Mouse (Mus musculus): ENCODE data around the gene Kantr. TPM values are rescaled to one million over a fixed set of nuclear protein-coding genes. Genes with fewer than 3 reads are reported as not detected.
"Not testable (repeated sequence)": the region's sequence is repeated elsewhere in the genome, so short reads cannot be mapped to it uniquely, and the experiment has no call there.

The Kantr gene
- total RNA-seq (2017) = 2.1 and 4.8 TPM in 2 replicates

- ATAC-seq (ENCODE audit: extremely low read depth, insufficient number of reproducible peaks, low FRiP score, poor library complexity, severe bottlenecking) = peak; percentile 99
These were observed at the start of gene Kantr for GRCm38 (mm10) chrX:152326996-152327688. TSS of gene Kantr (minus strand) at chrX:152327495.

GRCm38 (mm10) chrX:152368397-152369273 lies 41.3 kb upstream of the Kantr start, which contains the start of gene Gpr173:
TSS of gene Gpr173 (minus strand) at chrX:152368704.
- ATAC-seq (ENCODE audit: extremely low read depth, insufficient number of reproducible peaks, low FRiP score, poor library complexity, severe bottlenecking) = no peak

GRCm38 (mm10) chrX:152368054-152368396 lies 40.7 kb upstream of the Kantr start:
- no peak for ATAC-seq (ENCODE audit: extremely low read depth, insufficient number of reproducible peaks, low FRiP score, poor library complexity, severe bottlenecking)

GRCm38 (mm10) chrX:152366418-152366817 lies 39.1 kb upstream of the Kantr start:
- no peak for ATAC-seq (ENCODE audit: extremely low read depth, insufficient number of reproducible peaks, low FRiP score, poor library complexity, severe bottlenecking)

GRCm38 (mm10) chrX:152352553-152353153 lies 25.4 kb upstream of the Kantr start:
- ATAC-seq (ENCODE audit: extremely low read depth, insufficient number of reproducible peaks, low FRiP score, poor library complexity, severe bottlenecking) = peak; percentile 82; the same call in 1 of the 2 replicates

- ATAC-seq (ENCODE audit: extremely low read depth, insufficient number of reproducible peaks, low FRiP score, poor library complexity, severe bottlenecking) = no peak
These were observed 19.7 kb upstream of the Kantr start for GRCm38 (mm10) chrX:152347041-152347440.

- ATAC-seq (ENCODE audit: extremely low read depth, insufficient number of reproducible peaks, low FRiP score, poor library complexity, severe bottlenecking) = no peak
These were observed 19.3 kb upstream of the Kantr start for GRCm38 (mm10) chrX:152346587-152346986.

- no peak for ATAC-seq (ENCODE audit: extremely low read depth, insufficient number of reproducible peaks, low FRiP score, poor library complexity, severe bottlenecking)
These were observed 15.6 kb upstream of the Kantr start for GRCm38 (mm10) chrX:152342903-152343302.

GRCm38 (mm10) chrX:152342358-152342901 lies 15.1 kb upstream of the Kantr start, which contains the start of gene Tspyl2:
TSS of gene Tspyl2 (minus strand) at chrX:152342425.
- peak; percentile 94 for ATAC-seq (ENCODE audit: extremely low read depth, insufficient number of reproducible peaks, low FRiP score, poor library complexity, severe bottlenecking)

GRCm38 (mm10) chrX:152341496-152341895 lies 14.2 kb upstream of the Kantr start:
- ATAC-seq (ENCODE audit: extremely low read depth, insufficient number of reproducible peaks, low FRiP score, poor library complexity, severe bottlenecking) = no peak

- peak; percentile 90 for ATAC-seq (ENCODE audit: extremely low read depth, insufficient number of reproducible peaks, low FRiP score, poor library complexity, severe bottlenecking)
These were observed 9.4 kb upstream of the Kantr start for GRCm38 (mm10) chrX:152336546-152337332.

- ATAC-seq (ENCODE audit: extremely low read depth, insufficient number of reproducible peaks, low FRiP score, poor library complexity, severe bottlenecking) = not testable (repeated sequence)
These were observed 8.8 kb upstream of the Kantr start for GRCm38 (mm10) chrX:152336123-152336522.

GRCm38 (mm10) chrX:152329400-152329799 lies 2.1 kb upstream of the Kantr start:
- ATAC-seq (ENCODE audit: extremely low read depth, insufficient number of reproducible peaks, low FRiP score, poor library complexity, severe bottlenecking) = not testable (repeated sequence)

- ATAC-seq (ENCODE audit: extremely low read depth, insufficient number of reproducible peaks, low FRiP score, poor library complexity, severe bottlenecking) = no peak
These were observed 376 bp upstream of the Kantr start for GRCm38 (mm10) chrX:152327689-152328052.

GRCm38 (mm10) chrX:152323584-152323983 lies 3.7 kb downstream of the Kantr start:
- no peak for ATAC-seq (ENCODE audit: extremely low read depth, insufficient number of reproducible peaks, low FRiP score, poor library complexity, severe bottlenecking)

GRCm38 (mm10) chrX:152322776-152323175 lies 4.5 kb downstream of the Kantr start:
- no peak; the same call in 1 of the 2 replicates for ATAC-seq (ENCODE audit: extremely low read depth, insufficient number of reproducible peaks, low FRiP score, poor library complexity, severe bottlenecking)

GRCm38 (mm10) chrX:152320535-152320934 lies 6.8 kb downstream of the Kantr start:
- ATAC-seq (ENCODE audit: extremely low read depth, insufficient number of reproducible peaks, low FRiP score, poor library complexity, severe bottlenecking) = no peak

- 0 out of 2 replicates have a peak, but pooled peaks have one; percentile 51 for ATAC-seq (ENCODE audit: extremely low read depth, insufficient number of reproducible peaks, low FRiP score, poor library complexity, severe bottlenecking)
These were observed 19.4 kb downstream of the Kantr start for GRCm38 (mm10) chrX:152307942-152308341.

Data from neutrophil, adult 5-6 weeks (primary cell).